Mouse (Mus musculus): ENCODE measurements around the gene Rpl27.
"Not testable (repeated sequence)": the region's sequence is repeated elsewhere in the genome, so short reads cannot be mapped to it uniquely, and the experiment has no call there.

The Rpl27 gene

GRCm38 (mm10) chr11:101442127-101442693, at the start of gene Rpl27:
Rpl27 (plus strand) TSS chr11:101442298.
- peak; percentile 100 for DNase-seq (ENCODE audit: low read depth, low spot score)

- DNase-seq (ENCODE audit: low read depth, low spot score): peak; percentile 59
Observed at GRCm38 (mm10) chr11:101395110-101395509, 47.0 kb upstream of the Rpl27 start.

- DNase-seq (ENCODE audit: low read depth, low spot score): no peak
Observed at GRCm38 (mm10) chr11:101415306-101415705, 26.8 kb upstream of the Rpl27 start.

- no peak for DNase-seq (ENCODE audit: low read depth, low spot score)
Observed at GRCm38 (mm10) chr11:101416433-101417100, 25.5 kb upstream of the Rpl27 start.

- peak; percentile 65 for DNase-seq (ENCODE audit: low read depth, low spot score)
Observed at GRCm38 (mm10) chr11:101417101-101417855, 24.8 kb upstream of the Rpl27 start, which contains the start of gene Aarsd1. Aarsd1 (minus strand) TSS chr11:101417615.

- DNase-seq (ENCODE audit: low read depth, low spot score): no peak
Observed at GRCm38 (mm10) chr11:101418991-101419390, 23.1 kb upstream of the Rpl27 start.

- DNase-seq (ENCODE audit: low read depth, low spot score): no peak
Observed at GRCm38 (mm10) chr11:101419610-101420009, 22.5 kb upstream of the Rpl27 start.

- DNase-seq (ENCODE audit: low read depth, low spot score): no peak
Observed at GRCm38 (mm10) chr11:101420148-101420547, 21.9 kb upstream of the Rpl27 start.

GRCm38 (mm10) chr11:101424105-101424851, 17.8 kb upstream of the Rpl27 start, which contains the start of gene Gm27029:
Gm27029 (minus strand) TSS chr11:101424796.
- no peak for DNase-seq (ENCODE audit: low read depth, low spot score)

GRCm38 (mm10) chr11:101424925-101425813, 16.9 kb upstream of the Rpl27 start, which contains the start of the genes Rundc1 and Ptges3l:
Rundc1 (plus strand) TSS chr11:101425085.
Ptges3l (minus strand) TSS chr11:101425333.
- DNase-seq (ENCODE audit: low read depth, low spot score): peak; percentile 88

- DNase-seq (ENCODE audit: low read depth, low spot score): no peak
Observed at GRCm38 (mm10) chr11:101426165-101426564, 15.9 kb upstream of the Rpl27 start.

GRCm38 (mm10) chr11:101431327-101431726, 10.8 kb upstream of the Rpl27 start:
- no peak for DNase-seq (ENCODE audit: low read depth, low spot score)

- no peak for DNase-seq (ENCODE audit: low read depth, low spot score)
Observed at GRCm38 (mm10) chr11:101433396-101433795, 8.7 kb upstream of the Rpl27 start.

GRCm38 (mm10) chr11:101435831-101436230, 6.3 kb upstream of the Rpl27 start:
- DNase-seq (ENCODE audit: low read depth, low spot score): no peak

GRCm38 (mm10) chr11:101436916-101437315, 5.2 kb upstream of the Rpl27 start:
- no peak for DNase-seq (ENCODE audit: low read depth, low spot score)

GRCm38 (mm10) chr11:101438006-101438405, 4.1 kb upstream of the Rpl27 start:
- not testable (repeated sequence) for DNase-seq (ENCODE audit: low read depth, low spot score)

- not testable (repeated sequence) for DNase-seq (ENCODE audit: low read depth, low spot score)
Observed at GRCm38 (mm10) chr11:101441450-101442126, 510 bp upstream of the Rpl27 start.

- DNase-seq (ENCODE audit: low read depth, low spot score): no peak
Observed at GRCm38 (mm10) chr11:101442760-101443159, 662 bp downstream of the Rpl27 start.

GRCm38 (mm10) chr11:101446319-101446718, 4.2 kb downstream of the Rpl27 start:
- no peak for DNase-seq (ENCODE audit: low read depth, low spot score)

- DNase-seq (ENCODE audit: low read depth, low spot score): not testable (repeated sequence)
Observed at GRCm38 (mm10) chr11:101446860-101447259, 4.8 kb downstream of the Rpl27 start.

All from brain, embryonic 18.5 days (tissue).